Mouse (Mus musculus) activated CD4-positive, CD25-positive, alpha-beta regulatory T cell, adult 4 months (primary cell): ENCODE measurements around the gene Ugt1a5. TPM values are rescaled to one million over a fixed set of nuclear protein-coding genes. Genes with fewer than 3 reads are reported as not detected.

Experiments used
- ATAC-seq: one replicate; pipeline ENCODE4 v1.8.0; 2017
- polyA plus RNA-seq, 2 experiments: library from polyadenylated mRNA; unstranded; fragments of 100-300 nt; shearing (Covaris generic); gene quantifications; one replicate each; pipeline ENCODE4 v1.2.1; 2017

Gene Ugt1a5
- polyA plus RNA-seq, 2 experiments from 2014 or later, result not detected

DNA sequence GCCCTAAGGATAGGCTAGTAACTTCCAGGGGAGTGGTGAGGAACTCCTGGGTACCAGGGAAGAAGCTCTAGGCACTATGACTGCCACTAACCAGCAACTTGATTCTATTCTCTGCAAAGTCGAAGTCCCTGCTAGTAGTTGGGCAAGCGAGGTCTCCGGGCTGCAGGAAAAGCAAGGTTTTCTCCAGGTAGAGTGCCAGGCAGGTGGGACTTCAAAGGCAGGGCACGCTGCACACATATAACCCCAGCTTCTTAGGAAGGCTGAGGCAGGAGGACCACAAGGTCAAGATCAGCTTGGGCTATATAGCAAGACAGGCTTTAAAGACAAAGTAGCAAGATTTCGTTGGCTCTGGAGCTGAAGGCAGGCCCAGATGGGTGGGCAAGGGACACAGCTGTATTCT lies 98.0 kb downstream of the Ugt1a5 start:
- ATAC-seq, result no peak

DNA sequence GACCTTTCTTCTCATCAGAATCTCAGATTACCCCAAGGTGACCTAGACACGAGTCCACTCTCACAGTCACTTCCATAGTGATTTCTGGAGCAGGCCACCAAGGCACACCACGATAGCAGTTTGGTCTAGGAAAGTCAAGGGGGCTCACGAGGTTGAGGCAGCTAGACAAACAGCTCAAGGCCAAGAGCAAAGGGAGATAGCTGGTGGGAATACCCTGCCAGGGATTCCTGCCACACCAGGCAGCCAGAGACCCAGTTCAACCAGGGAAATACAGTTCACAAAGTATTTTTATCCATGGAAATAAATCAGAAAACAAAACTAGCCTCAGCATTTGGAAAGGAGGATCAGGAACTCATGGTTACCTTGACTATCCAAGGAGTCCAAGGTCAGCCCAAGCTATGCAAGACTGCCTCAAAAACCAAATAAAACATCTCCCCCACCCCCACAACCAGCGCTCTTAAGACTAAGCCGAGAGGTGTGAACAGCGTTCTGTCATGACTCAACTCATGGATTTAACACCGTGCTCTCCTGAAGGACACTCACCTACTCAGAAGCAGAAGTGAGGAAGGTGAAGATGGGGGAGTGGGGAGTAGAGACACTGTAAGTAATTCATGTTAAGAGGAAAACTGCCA lies 98.5 kb downstream of the Ugt1a5 start:
- ATAC-seq, result no peak

- no peak for ATAC-seq
Observed at GRCm38 (mm10) chr1:88264869-88265240, 99.0 kb downstream of the Ugt1a5 start.

DNA sequence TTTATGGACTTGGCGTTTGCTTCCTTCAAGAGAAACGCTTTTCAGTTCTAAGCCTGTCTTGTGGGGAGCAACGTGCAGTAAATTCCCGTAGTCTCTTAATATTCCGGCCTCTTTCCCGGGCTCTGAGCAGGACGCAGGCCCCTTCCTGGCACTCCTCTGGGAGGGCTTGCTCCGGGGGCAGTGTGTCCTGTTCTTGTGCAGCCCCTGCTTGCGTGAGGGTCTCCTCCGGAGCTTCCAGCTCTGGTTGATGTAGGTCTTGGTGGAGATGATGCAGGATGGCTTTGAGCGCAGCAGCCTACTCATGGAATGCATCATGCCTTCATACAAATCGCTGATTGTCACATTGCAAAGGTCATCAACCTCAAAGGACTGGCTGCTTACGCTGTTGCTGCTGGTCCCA lies 100.3 kb downstream of the Ugt1a5 start:
- no peak for ATAC-seq

- ATAC-seq, result peak; percentile 21
Observed at GRCm38 (mm10) chr1:88267489-88267888, 101.7 kb downstream of the Ugt1a5 start.

DNA sequence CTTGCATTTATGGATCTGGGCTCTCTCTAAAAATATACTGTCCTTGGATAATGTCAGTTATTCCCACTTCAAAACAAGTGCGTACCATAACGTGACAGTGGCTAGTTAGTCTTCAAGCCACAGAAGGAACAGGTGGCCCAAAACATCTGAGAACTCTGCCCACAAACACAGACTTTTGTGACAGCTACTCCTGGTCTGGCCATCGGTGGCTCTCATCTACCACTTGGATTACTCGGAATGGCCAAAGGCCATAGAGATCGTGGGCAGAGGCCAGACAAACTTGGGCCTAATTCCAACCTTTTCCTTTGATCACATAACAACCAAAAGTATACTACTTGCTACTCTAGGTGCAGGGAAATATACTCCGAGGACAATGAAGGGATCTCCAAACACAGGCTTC lies 102.3 kb downstream of the Ugt1a5 start:
- no peak for ATAC-seq

Other genes with a start within 250 kb of the Ugt1a5 start
- gene Usp40, start 157.5 kb upstream of the Ugt1a5 start, polyA plus RNA-seq, result 10 to 100 TPM; 17.2 to 20.1 TPM
- not detected for gene Ugt1a10, start 110.6 kb upstream of the Ugt1a5 start, polyA plus RNA-seq
- under 1 TPM in 1 of 2 experiments, not detected in 1; 0.25 TPM for gene Ugt1a9, start 95.2 kb upstream of the Ugt1a5 start, polyA plus RNA-seq
- not detected for gene Ugt1a8, start 78.2 kb upstream of the Ugt1a5 start, polyA plus RNA-seq
- gene Ugt1a7c, start 71.0 kb upstream of the Ugt1a5 start, polyA plus RNA-seq, result under 1 TPM; 0.17 to 0.45 TPM
- not detected for gene Ugt1a6b, start 62.8 kb upstream of the Ugt1a5 start, polyA plus RNA-seq
- gene Ugt1a6a, start 31.2 kb upstream of the Ugt1a5 start, polyA plus RNA-seq, result 1 to 10 TPM in 1 of 2 experiments, under 1 TPM in 1; 0.86 to 1.4 TPM
- gene Ugt1a2, start 34.6 kb downstream of the Ugt1a5 start, polyA plus RNA-seq, result not detected
- under 1 TPM; 0.48 to 0.63 TPM for gene Dnajb3, start 39.8 kb downstream of the Ugt1a5 start, polyA plus RNA-seq
- gene Ugt1a1, start 45.9 kb downstream of the Ugt1a5 start, polyA plus RNA-seq, result not detected
- gene Mroh2a, start 61.0 kb downstream of the Ugt1a5 start, polyA plus RNA-seq, result 1 to 10 TPM; 1.4 to 2.5 TPM
- 10 to 100 TPM; 38.2 to 70.5 TPM for gene Hjurp, start 111.6 kb downstream of the Ugt1a5 start, polyA plus RNA-seq
- not detected for gene Trpm8, start 111.6 kb downstream of the Ugt1a5 start, polyA plus RNA-seq
- gene Spp2, start 240.9 kb downstream of the Ugt1a5 start, polyA plus RNA-seq, result not detected